Mouse (Mus musculus): Measurements from ENCODE around the gene Tspan9. TPM values are rescaled to one million over a fixed set of nuclear protein-coding genes. Genes with fewer than 3 reads are reported as not detected.

Tspan9 gene
- 32.7 and 44.1 TPM in 2 replicates for polyA plus RNA-seq (2014; fragmentation: Nextera tagmentation; extraction: Ambion mirVana)

DNA sequence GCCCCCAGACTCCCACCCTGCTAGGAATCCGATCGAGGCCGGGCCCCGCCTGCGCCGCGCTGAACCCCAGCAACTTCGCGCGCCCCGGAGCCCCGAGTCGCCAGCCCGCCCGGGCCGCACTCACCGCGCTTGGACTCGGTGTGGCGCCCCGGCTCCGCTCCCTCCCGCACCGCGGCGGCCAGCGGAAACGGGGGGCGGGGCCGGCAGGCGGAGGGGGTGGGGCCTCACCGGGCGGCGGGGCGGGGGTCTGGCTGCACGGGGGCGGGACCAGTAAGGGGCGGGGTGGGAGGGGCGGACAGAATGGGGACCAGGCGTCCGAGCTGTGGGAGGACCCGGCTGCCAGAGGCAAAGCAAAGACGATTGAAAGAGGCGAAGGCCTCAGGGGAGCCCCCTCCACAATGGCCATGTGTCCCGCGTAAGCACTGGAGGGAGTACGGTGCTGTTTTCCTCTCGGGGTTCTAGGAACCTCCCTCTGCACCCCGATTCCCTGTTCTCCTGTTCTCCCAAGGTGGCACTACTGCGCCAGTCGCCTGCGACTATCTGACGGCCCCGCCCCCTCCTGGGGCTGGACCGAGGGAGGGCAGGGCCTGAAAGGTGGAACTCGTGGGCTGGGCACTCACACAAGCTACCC, at the start of gene Tspan9:
Tspan9 (minus strand) TSS at position 205 of the 631 bp plus-strand sequence.
- WGBS: under 1% methylated on average over 44 of the region's 56 CpGs
- DNase-seq (ENCODE audit: low spot score, missing footprints): peak; percentile 95
- H3K9me3 ChIP-seq (ENCODE audit: control insufficient read depth, low read length): no peaks in the 10 kb centered on the region
- peaks cover 6% of the 10 kb centered on the region; the same call in 1 of the 2 replicates for H3K27me3 ChIP-seq (ENCODE audit: control insufficient read depth, insufficient read depth, low read length)
- peak within 1 kb of the TSS; percentile 71 for H3K4me3 ChIP-seq (ENCODE audit: low read depth, low read length)
- H3K27ac ChIP-seq (ENCODE audit: low read depth, low read length): no peak within 1 kb of the TSS
- peak within 1 kb of the TSS; percentile 77 for H3K9ac ChIP-seq (ENCODE audit: low read length)
- H3K4me2 ChIP-seq: peak within 1 kb of the TSS; percentile 85
- H3K36me3 ChIP-seq (ENCODE audit: control insufficient read depth, insufficient read depth, low read length): no peaks in the 10 kb centered on the region
- H3K4me1 ChIP-seq (ENCODE audit: control insufficient read depth, insufficient read depth, low read length): peaks cover 10% of the 10 kb centered on the region
- ATAC-seq (ENCODE audit: low FRiP score): peak; percentile 90

- H3K27ac ChIP-seq (ENCODE audit: low read depth, low read length): no peak overlapping the region
- H3K27me3 ChIP-seq (ENCODE audit: control insufficient read depth, insufficient read depth, low read length): no peaks in the 10 kb centered on the region
- ATAC-seq (ENCODE audit: low FRiP score) (no peak), DNase-seq (ENCODE audit: low spot score, missing footprints) (no peak)
- no peaks in the 10 kb centered on the region for H3K9me3 ChIP-seq (ENCODE audit: control insufficient read depth, low read length)
- no peaks in the 10 kb centered on the region for H3K4me1 ChIP-seq (ENCODE audit: control insufficient read depth, insufficient read depth, low read length)
- H3K9ac ChIP-seq (ENCODE audit: low read length): no peak overlapping the region
- no peak overlapping the region for H3K4me2 ChIP-seq
- H3K4me3 ChIP-seq (ENCODE audit: low read depth, low read length): no peak overlapping the region
- no peaks in the 10 kb centered on the region for H3K36me3 ChIP-seq (ENCODE audit: control insufficient read depth, insufficient read depth, low read length)
- 63% methylated on average over 2 of the region's 2 CpGs for WGBS
Observed at GRCm38 (mm10) chr6:128183521-128183920, 40.1 kb upstream of the Tspan9 start.

- no peak for ATAC-seq (ENCODE audit: low FRiP score)
- H3K4me1 ChIP-seq (ENCODE audit: control insufficient read depth, insufficient read depth, low read length): no peaks in the 10 kb centered on the region
- H3K4me3 ChIP-seq (ENCODE audit: low read depth, low read length): no peak overlapping the region
- no peaks in the 10 kb centered on the region for H3K36me3 ChIP-seq (ENCODE audit: control insufficient read depth, insufficient read depth, low read length)
- H3K27me3 ChIP-seq (ENCODE audit: control insufficient read depth, insufficient read depth, low read length): no peaks in the 10 kb centered on the region
- no peaks in the 10 kb centered on the region for H3K9me3 ChIP-seq (ENCODE audit: control insufficient read depth, low read length)
- H3K27ac ChIP-seq (ENCODE audit: low read depth, low read length): no peak overlapping the region
- H3K9ac ChIP-seq (ENCODE audit: low read length): no peak overlapping the region
- no peak for DNase-seq (ENCODE audit: low spot score, missing footprints)
- 69% methylated on average over 5 of the region's 5 CpGs for WGBS
- H3K4me2 ChIP-seq: no peak overlapping the region
Observed at GRCm38 (mm10) chr6:128181176-128181575, 37.8 kb upstream of the Tspan9 start.

DNA sequence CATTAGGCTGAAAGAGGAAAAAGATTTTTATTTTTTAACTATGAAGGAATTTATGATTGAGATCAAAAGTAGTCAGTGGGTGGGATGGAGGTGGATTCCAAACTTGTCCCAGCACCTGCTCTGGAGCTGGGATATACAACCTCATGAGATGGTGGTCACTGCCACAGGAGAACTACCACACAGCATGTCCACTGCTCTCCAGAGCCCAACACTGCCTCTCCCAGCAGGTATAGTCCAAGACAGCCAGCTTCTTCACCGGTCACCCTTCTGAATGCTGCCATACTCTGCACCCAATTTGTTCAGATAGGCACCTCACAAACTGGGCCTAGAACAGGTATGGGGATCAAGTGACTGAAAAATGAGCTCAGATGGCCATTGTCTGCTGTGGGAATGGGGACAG, 36.3 kb upstream of the Tspan9 start:
- Histone ChIP-seq H3K27me3 (ENCODE audit: control insufficient read depth, insufficient read depth, low read length) (no peaks in the 10 kb centered on the region), H3K4me1 (ENCODE audit: control insufficient read depth, insufficient read depth, low read length) (no peaks in the 10 kb centered on the region), H3K4me2 (no peak overlapping the region), H3K9ac (ENCODE audit: low read length) (no peak overlapping the region), H3K4me3 (ENCODE audit: low read depth, low read length) (no peak overlapping the region), H3K27ac (ENCODE audit: low read depth, low read length) (no peak overlapping the region), H3K36me3 (ENCODE audit: control insufficient read depth, insufficient read depth, low read length) (no peaks in the 10 kb centered on the region), H3K9me3 (ENCODE audit: control insufficient read depth, low read length) (no peaks in the 10 kb centered on the region)
- WGBS: 92% methylated on average over 1 of the region's 1 CpGs
- DNase-seq (ENCODE audit: low spot score, missing footprints): no peak
- ATAC-seq (ENCODE audit: low FRiP score): no peak

- H3K36me3 ChIP-seq (ENCODE audit: control insufficient read depth, insufficient read depth, low read length): no peaks in the 10 kb centered on the region
- H3K4me1 ChIP-seq (ENCODE audit: control insufficient read depth, insufficient read depth, low read length): no peaks in the 10 kb centered on the region
- H3K9me3 ChIP-seq (ENCODE audit: control insufficient read depth, low read length): no peaks in the 10 kb centered on the region
- DNase-seq (ENCODE audit: low spot score, missing footprints): no peak
- H3K9ac ChIP-seq (ENCODE audit: low read length): no peak overlapping the region
- H3K4me2 ChIP-seq: no peak overlapping the region
- no peak overlapping the region for H3K27ac ChIP-seq (ENCODE audit: low read depth, low read length)
- 66% methylated on average over 5 of the region's 5 CpGs for WGBS
- H3K27me3 ChIP-seq (ENCODE audit: control insufficient read depth, insufficient read depth, low read length): no peaks in the 10 kb centered on the region
- no peak for ATAC-seq (ENCODE audit: low FRiP score)
- H3K4me3 ChIP-seq (ENCODE audit: low read depth, low read length): no peak overlapping the region
Observed at GRCm38 (mm10) chr6:128179247-128179646, 35.9 kb upstream of the Tspan9 start.

GRCm38 (mm10) chr6:128178681-128179080, 35.3 kb upstream of the Tspan9 start:
- no peaks in the 10 kb centered on the region for H3K4me1 ChIP-seq (ENCODE audit: control insufficient read depth, insufficient read depth, low read length)
- no peaks in the 10 kb centered on the region for H3K36me3 ChIP-seq (ENCODE audit: control insufficient read depth, insufficient read depth, low read length)
- no peak overlapping the region for H3K27ac ChIP-seq (ENCODE audit: low read depth, low read length)
- no peak overlapping the region for H3K4me3 ChIP-seq (ENCODE audit: low read depth, low read length)
- 90% methylated on average over 2 of the region's 2 CpGs for WGBS
- no peak overlapping the region for H3K9ac ChIP-seq (ENCODE audit: low read length)
- no peak overlapping the region for H3K4me2 ChIP-seq
- no peaks in the 10 kb centered on the region for H3K9me3 ChIP-seq (ENCODE audit: control insufficient read depth, low read length)
- ATAC-seq (ENCODE audit: low FRiP score) (no peak), DNase-seq (ENCODE audit: low spot score, missing footprints) (no peak)
- H3K27me3 ChIP-seq (ENCODE audit: control insufficient read depth, insufficient read depth, low read length): no peaks in the 10 kb centered on the region

- Histone ChIP-seq H3K9ac (ENCODE audit: low read length) (no peak overlapping the region), H3K27ac (ENCODE audit: low read depth, low read length) (no peak overlapping the region), H3K27me3 (ENCODE audit: control insufficient read depth, insufficient read depth, low read length) (no peaks in the 10 kb centered on the region), H3K4me3 (ENCODE audit: low read depth, low read length) (no peak overlapping the region), H3K36me3 (ENCODE audit: control insufficient read depth, insufficient read depth, low read length) (no peaks in the 10 kb centered on the region), H3K4me1 (ENCODE audit: control insufficient read depth, insufficient read depth, low read length) (no peaks in the 10 kb centered on the region), H3K4me2 (no peak overlapping the region), H3K9me3 (ENCODE audit: control insufficient read depth, low read length) (no peaks in the 10 kb centered on the region)
- DNase-seq (ENCODE audit: low spot score, missing footprints): no peak
- WGBS: 60% methylated on average over 6 of the region's 6 CpGs
- ATAC-seq (ENCODE audit: low FRiP score): 0 out of 2 replicates have a peak, but pooled peaks have one; percentile 33
Observed at GRCm38 (mm10) chr6:128168785-128169679, 25.6 kb upstream of the Tspan9 start.

- Histone ChIP-seq H3K27ac (ENCODE audit: low read depth, low read length) (no peak overlapping the region), H3K4me3 (ENCODE audit: low read depth, low read length) (no peak overlapping the region), H3K36me3 (ENCODE audit: control insufficient read depth, insufficient read depth, low read length) (no peaks in the 10 kb centered on the region), H3K27me3 (ENCODE audit: control insufficient read depth, insufficient read depth, low read length) (no peaks in the 10 kb centered on the region), H3K4me2 (no peak overlapping the region), H3K9me3 (ENCODE audit: control insufficient read depth, low read length) (no peaks in the 10 kb centered on the region), H3K4me1 (ENCODE audit: control insufficient read depth, insufficient read depth, low read length) (no peaks in the 10 kb centered on the region), H3K9ac (ENCODE audit: low read length) (no peak overlapping the region)
- 85% methylated on average over 2 of the region's 2 CpGs for WGBS
- DNase-seq (ENCODE audit: low spot score, missing footprints): no peak
- ATAC-seq (ENCODE audit: low FRiP score): no peak
Observed at GRCm38 (mm10) chr6:128165564-128165963, 22.2 kb upstream of the Tspan9 start.

GRCm38 (mm10) chr6:128164632-128165031, 21.2 kb upstream of the Tspan9 start:
- Histone ChIP-seq H3K4me3 (ENCODE audit: low read depth, low read length) (no peak overlapping the region), H3K27me3 (ENCODE audit: control insufficient read depth, insufficient read depth, low read length) (no peaks in the 10 kb centered on the region), H3K36me3 (ENCODE audit: control insufficient read depth, insufficient read depth, low read length) (no peaks in the 10 kb centered on the region), H3K4me2 (no peak overlapping the region), H3K9ac (ENCODE audit: low read length) (no peak overlapping the region), H3K4me1 (ENCODE audit: control insufficient read depth, insufficient read depth, low read length) (no peaks in the 10 kb centered on the region), H3K9me3 (ENCODE audit: control insufficient read depth, low read length) (no peaks in the 10 kb centered on the region), H3K27ac (ENCODE audit: low read depth, low read length) (no peak overlapping the region)
- no peak for DNase-seq (ENCODE audit: low spot score, missing footprints)
- WGBS: 84% methylated on average over 7 of the region's 8 CpGs
- ATAC-seq (ENCODE audit: low FRiP score): no peak

All from midbrain, embryonic 11.5 days (tissue).